Mouse (Mus musculus): Measurements from ENCODE around the gene BC052040. TPM values are rescaled to one million over a fixed set of nuclear protein-coding genes. Genes with fewer than 3 reads are reported as not detected.

BC052040 gene
- 14.5 and 18.9 TPM in 2 replicates for polyA plus RNA-seq (2014; fragmentation: Nextera tagmentation; extraction: Ambion mirVana)

DNA sequence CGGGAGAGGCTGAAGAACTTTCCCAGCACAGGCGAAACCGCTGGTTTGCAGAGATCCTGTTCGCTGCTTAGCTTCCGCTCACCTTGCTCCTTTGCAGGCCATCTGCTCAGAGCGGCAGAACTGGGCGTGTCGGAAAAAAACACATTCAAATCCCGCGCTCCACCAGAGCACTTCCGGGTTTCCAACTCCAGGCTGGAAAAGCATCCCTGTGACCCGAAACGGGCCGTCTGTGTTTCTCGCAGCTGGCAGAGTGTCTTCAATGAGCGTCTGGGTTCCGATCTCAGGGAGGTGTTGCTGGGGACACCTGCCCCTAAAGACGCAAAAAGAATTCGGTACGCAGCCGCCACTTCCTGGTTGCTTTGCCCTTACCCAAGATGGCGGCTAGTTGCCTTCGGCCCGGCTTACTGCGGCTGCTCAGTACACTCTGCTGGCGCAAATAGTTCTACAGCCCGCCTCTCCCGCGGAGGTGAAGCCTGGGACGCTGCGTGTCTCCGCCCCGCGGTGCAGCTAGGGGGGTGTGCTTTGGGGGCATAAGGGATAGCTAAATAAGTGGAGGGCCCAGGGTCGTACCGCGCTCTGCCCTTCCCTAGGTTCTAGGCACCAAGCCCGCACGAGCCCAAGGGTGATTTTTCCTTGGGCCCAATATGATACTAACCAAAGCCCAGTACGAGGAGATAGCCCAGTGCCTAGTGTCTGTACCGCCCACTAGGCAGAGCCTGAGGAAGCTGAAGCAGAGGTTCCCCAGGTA is at the start of gene BC052040:
BC052040 (plus strand) TSS at position 476 of the 748 bp plus-strand sequence.
- no peaks in the 10 kb centered on the region for H3K36me3 ChIP-seq (ENCODE audit: control insufficient read depth, insufficient read depth, low read length)
- ATAC-seq (peak; percentile 97), DNase-seq (ENCODE audit: low spot score) (peak; percentile 94)
- H3K4me3 ChIP-seq (ENCODE audit: low read depth, low read length): peak within 1 kb of the TSS; percentile 63
- H3K9me3 ChIP-seq (replicated peaks; ENCODE audit: control insufficient read depth, low read length): no peaks in the 10 kb centered on the region
- peaks cover 8% of the 10 kb centered on the region for H3K4me1 ChIP-seq (ENCODE audit: control insufficient read depth, insufficient read depth, low read length)
- H3K9ac ChIP-seq (ENCODE audit: low read length): peak within 1 kb of the TSS; percentile 69
- H3K27ac ChIP-seq (ENCODE audit: low read depth, low read length): peak within 1 kb of the TSS; percentile 52; the same call in 1 of the 2 replicates
- WGBS: under 1% methylated on average over 41 of the region's 41 CpGs
- peak within 1 kb of the TSS; percentile 59 for H3K4me2 ChIP-seq (ENCODE audit: low read length)
- no peaks in the 10 kb centered on the region for H3K27me3 ChIP-seq (replicated peaks; ENCODE audit: control insufficient read depth, insufficient read depth, low read length)

DNA sequence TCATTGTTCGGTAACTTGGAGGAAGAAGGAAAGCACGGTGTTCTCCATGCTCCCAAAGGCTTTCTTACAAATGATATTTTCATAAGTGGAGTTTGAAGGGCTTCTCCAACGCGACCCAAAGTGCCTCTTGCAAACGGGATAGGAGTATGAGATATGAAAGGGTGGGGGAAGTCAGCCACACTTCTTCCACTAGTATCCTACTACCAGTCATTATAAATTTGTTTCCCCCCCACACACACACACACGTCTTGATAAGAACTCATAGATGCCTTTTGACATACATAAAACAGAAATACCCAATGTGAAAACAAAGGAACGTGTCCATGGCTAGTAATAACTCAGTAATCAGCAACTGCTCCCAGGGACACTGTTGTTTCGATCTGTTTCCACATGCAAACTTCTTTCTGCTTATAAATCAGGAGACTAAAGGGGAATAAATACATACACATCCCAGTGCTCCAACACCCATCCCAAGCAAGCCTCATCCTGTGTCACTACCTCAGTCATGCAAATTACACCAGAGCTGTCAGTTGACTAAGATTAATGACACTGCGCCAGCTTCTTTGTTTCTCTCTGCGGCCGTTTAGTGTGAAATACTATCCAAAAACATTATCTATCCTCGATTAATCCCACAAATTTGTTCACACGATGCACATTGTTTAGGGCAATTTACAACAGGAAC is 43.4 kb upstream of the BC052040 start:
- H3K4me2 ChIP-seq (ENCODE audit: low read length): no peak overlapping the region
- DNase-seq (ENCODE audit: low spot score) (peak; percentile 76), ATAC-seq (peak; percentile 73)
- H3K4me1 ChIP-seq (ENCODE audit: control insufficient read depth, insufficient read depth, low read length): peaks cover 14% of the 10 kb centered on the region; the same call in 1 of the 2 replicates
- H3K9ac ChIP-seq (ENCODE audit: low read length): no peak overlapping the region
- no peak overlapping the region; the same call in 1 of the 2 replicates for H3K27ac ChIP-seq (ENCODE audit: low read depth, low read length)
- no peaks in the 10 kb centered on the region for H3K9me3 ChIP-seq (replicated peaks; ENCODE audit: control insufficient read depth, low read length)
- H3K27me3 ChIP-seq (replicated peaks; ENCODE audit: control insufficient read depth, insufficient read depth, low read length): no peaks in the 10 kb centered on the region
- WGBS: 45% methylated on average over 13 of the region's 13 CpGs
- no peaks in the 10 kb centered on the region for H3K36me3 ChIP-seq (ENCODE audit: control insufficient read depth, insufficient read depth, low read length)
- H3K4me3 ChIP-seq (ENCODE audit: low read depth, low read length): no peak overlapping the region

DNA sequence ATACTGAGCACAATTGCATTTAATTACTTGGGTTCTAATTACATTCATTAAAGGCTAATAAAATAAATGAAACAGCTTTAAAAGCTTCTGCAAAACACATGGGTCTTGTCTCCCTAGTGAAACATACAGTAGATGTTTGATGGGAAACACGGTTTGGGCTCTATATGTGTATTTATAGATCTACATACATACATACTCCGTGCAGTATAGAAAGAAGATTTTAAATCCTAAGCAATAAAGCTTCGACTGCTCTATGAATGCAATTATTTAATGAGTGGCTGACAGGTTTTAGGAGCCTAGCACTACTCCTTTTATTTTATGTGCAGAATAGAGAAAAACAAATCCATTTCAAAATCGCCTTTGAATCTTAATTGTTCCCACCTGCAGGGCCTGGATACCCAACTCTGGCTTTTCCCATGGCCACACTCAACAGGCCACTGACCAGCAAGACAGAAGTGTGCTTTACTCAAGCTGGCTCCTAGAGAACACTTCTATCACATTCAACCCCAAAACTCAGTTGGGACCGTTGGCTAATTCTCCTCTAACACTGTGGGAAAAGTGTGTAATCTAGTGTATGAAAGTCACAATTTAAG is 42.7 kb upstream of the BC052040 start:
- Histone ChIP-seq H3K27ac (ENCODE audit: low read depth, low read length) (no peak overlapping the region), H3K4me3 (ENCODE audit: low read depth, low read length) (no peak overlapping the region), H3K9ac (ENCODE audit: low read length) (no peak overlapping the region), H3K27me3 (replicated peaks; ENCODE audit: control insufficient read depth, insufficient read depth, low read length) (no peaks in the 10 kb centered on the region), H3K4me1 (ENCODE audit: control insufficient read depth, insufficient read depth, low read length) (peaks cover 14% of the 10 kb centered on the region; the same call in 1 of the 2 replicates), H3K9me3 (replicated peaks; ENCODE audit: control insufficient read depth, low read length) (no peaks in the 10 kb centered on the region), H3K4me2 (ENCODE audit: low read length) (no peak overlapping the region), H3K36me3 (ENCODE audit: control insufficient read depth, insufficient read depth, low read length) (no peaks in the 10 kb centered on the region)
- ATAC-seq (peak; percentile 44; the same call in 1 of the 2 replicates), DNase-seq (ENCODE audit: low spot score) (no peak)
- 41% methylated on average over 5 of the region's 5 CpGs for WGBS

DNA sequence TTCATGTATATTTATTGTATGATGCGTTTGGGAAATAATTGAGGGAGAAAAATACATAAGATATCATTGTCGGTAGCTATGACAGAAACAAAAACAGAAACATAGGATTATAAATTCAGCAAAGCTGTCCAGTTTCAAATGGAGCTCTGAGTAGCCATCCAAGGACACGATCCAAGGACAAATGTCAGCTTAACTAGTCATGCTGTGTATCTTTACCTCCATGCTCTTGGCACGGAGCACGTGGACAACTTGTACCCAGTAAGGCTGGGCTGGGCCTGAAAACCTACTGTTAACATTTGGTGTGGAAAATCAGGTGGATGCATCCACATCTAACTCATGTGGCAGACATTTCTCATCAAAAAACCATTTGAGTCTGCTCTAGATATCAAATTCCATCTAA is 41.8 kb upstream of the BC052040 start:
- ATAC-seq (no peak), DNase-seq (ENCODE audit: low spot score) (no peak)
- WGBS: 92% methylated on average over 5 of the region's 5 CpGs
- Histone ChIP-seq H3K9me3 (replicated peaks; ENCODE audit: control insufficient read depth, low read length) (no peaks in the 10 kb centered on the region), H3K9ac (ENCODE audit: low read length) (no peak overlapping the region), H3K4me1 (ENCODE audit: control insufficient read depth, insufficient read depth, low read length) (peaks cover 14% of the 10 kb centered on the region; the same call in 1 of the 2 replicates), H3K4me2 (ENCODE audit: low read length) (no peak overlapping the region), H3K36me3 (ENCODE audit: control insufficient read depth, insufficient read depth, low read length) (no peaks in the 10 kb centered on the region), H3K27ac (ENCODE audit: low read depth, low read length) (no peak overlapping the region), H3K27me3 (replicated peaks; ENCODE audit: control insufficient read depth, insufficient read depth, low read length) (no peaks in the 10 kb centered on the region), H3K4me3 (ENCODE audit: low read depth, low read length) (no peak overlapping the region)

DNA sequence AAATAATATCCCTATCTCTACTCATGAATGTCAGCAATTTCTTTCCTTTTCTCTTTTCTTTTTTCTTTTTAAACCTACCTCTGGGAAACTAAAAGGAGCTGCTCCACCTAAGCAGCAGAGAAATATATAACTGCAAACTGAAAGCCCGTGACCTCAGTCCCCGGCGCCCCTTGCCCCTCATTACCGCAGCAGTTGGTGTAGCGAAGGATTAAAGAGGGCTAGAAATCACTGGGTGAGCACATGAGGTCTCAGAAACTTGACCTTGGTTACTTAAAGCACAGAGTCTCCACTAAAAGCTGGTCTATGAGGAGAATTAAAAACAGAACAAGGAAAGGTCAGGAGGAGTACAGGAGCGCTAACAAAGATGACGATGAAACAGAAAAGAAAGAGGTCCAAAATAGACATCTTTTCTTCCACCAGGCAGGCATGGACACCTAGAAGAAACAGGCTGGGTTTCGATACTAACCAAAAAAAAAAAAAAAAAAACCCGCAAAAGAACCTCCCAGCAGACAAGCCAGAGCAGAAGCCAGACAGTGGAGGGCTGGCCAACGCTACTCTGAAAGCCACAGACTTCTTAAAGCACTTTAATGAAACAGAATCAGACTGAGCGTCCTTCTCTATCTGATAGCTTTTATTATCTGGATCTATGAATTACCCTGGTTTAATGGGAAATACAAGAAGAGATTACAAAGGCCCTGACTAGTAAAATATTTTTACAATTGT is 39.0 kb upstream of the BC052040 start:
- DNase-seq (ENCODE audit: low spot score) (no peak), ATAC-seq (no peak)
- Histone ChIP-seq H3K9me3 (replicated peaks; ENCODE audit: control insufficient read depth, low read length) (no peaks in the 10 kb centered on the region), H3K36me3 (ENCODE audit: control insufficient read depth, insufficient read depth, low read length) (no peaks in the 10 kb centered on the region), H3K9ac (ENCODE audit: low read length) (no peak overlapping the region), H3K4me2 (ENCODE audit: low read length) (no peak overlapping the region), H3K27me3 (replicated peaks; ENCODE audit: control insufficient read depth, insufficient read depth, low read length) (no peaks in the 10 kb centered on the region), H3K4me1 (ENCODE audit: control insufficient read depth, insufficient read depth, low read length) (peaks cover 13% of the 10 kb centered on the region; the same call in 1 of the 2 replicates), H3K4me3 (ENCODE audit: low read depth, low read length) (no peak overlapping the region), H3K27ac (ENCODE audit: low read depth, low read length) (no peak overlapping the region)
- 83% methylated on average over 11 of the region's 11 CpGs for WGBS

DNA sequence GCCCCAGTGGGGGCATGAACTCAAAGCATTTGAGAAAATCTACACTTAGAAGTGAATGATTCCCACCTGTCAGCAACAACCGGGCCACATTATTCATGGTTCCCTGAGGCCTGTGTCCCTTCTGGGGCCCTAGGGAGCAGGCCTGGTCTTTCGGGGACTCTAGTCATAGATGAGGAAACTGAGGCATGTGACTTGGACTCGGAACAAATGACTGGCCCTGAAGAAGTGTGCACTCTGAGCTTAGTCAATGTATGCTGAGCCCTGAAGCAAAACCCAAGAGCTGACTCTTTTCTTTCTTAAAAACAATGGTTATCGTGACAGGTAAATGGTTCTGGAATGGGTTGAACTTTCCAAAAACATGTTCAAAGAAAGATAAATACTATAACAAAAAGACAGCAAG is 38.3 kb upstream of the BC052040 start:
- Histone ChIP-seq H3K27me3 (replicated peaks; ENCODE audit: control insufficient read depth, insufficient read depth, low read length) (no peaks in the 10 kb centered on the region), H3K27ac (ENCODE audit: low read depth, low read length) (no peak overlapping the region), H3K9ac (ENCODE audit: low read length) (no peak overlapping the region), H3K4me2 (ENCODE audit: low read length) (no peak overlapping the region), H3K9me3 (replicated peaks; ENCODE audit: control insufficient read depth, low read length) (no peaks in the 10 kb centered on the region), H3K4me3 (ENCODE audit: low read depth, low read length) (no peak overlapping the region), H3K4me1 (ENCODE audit: control insufficient read depth, insufficient read depth, low read length) (peaks cover 6% of the 10 kb centered on the region; the same call in 1 of the 2 replicates), H3K36me3 (ENCODE audit: control insufficient read depth, insufficient read depth, low read length) (no peaks in the 10 kb centered on the region)
- ATAC-seq (no peak), DNase-seq (ENCODE audit: low spot score) (no peak)
- WGBS: 86% methylated on average over 4 of the region's 4 CpGs

DNA sequence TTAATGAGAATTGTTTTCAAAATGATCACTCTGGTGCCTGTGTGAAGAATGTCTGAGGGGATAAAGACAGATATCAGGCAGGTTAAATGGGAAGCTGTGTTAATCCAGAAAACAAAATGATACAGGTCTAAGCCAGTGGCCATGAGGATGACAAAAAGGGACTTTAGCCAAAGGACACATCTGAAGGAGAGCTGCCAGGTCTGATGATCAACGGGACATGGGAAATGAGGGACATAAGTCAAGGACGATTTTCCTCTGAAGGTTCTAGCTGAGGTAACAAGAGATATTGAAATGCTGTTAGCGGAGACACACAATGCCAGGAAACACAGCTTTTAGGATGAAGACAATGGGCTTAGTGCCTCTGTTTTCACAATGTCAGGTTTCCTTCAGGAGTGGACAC is 29.6 kb upstream of the BC052040 start:
- H3K27ac ChIP-seq (ENCODE audit: low read depth, low read length): no peak overlapping the region
- ATAC-seq: no peak
- no peaks in the 10 kb centered on the region for H3K27me3 ChIP-seq (replicated peaks; ENCODE audit: control insufficient read depth, insufficient read depth, low read length)
- no peak overlapping the region for H3K9ac ChIP-seq (ENCODE audit: low read length)
- no peak overlapping the region for H3K4me3 ChIP-seq (ENCODE audit: low read depth, low read length)
- H3K4me1 ChIP-seq (ENCODE audit: control insufficient read depth, insufficient read depth, low read length): no peaks in the 10 kb centered on the region
- WGBS: 85% methylated on average over 3 of the region's 3 CpGs
- H3K9me3 ChIP-seq (replicated peaks; ENCODE audit: control insufficient read depth, low read length): no peaks in the 10 kb centered on the region
- no peaks in the 10 kb centered on the region for H3K36me3 ChIP-seq (ENCODE audit: control insufficient read depth, insufficient read depth, low read length)
- DNase-seq (ENCODE audit: low spot score): no peak
- no peak overlapping the region for H3K4me2 ChIP-seq (ENCODE audit: low read length)

DNA sequence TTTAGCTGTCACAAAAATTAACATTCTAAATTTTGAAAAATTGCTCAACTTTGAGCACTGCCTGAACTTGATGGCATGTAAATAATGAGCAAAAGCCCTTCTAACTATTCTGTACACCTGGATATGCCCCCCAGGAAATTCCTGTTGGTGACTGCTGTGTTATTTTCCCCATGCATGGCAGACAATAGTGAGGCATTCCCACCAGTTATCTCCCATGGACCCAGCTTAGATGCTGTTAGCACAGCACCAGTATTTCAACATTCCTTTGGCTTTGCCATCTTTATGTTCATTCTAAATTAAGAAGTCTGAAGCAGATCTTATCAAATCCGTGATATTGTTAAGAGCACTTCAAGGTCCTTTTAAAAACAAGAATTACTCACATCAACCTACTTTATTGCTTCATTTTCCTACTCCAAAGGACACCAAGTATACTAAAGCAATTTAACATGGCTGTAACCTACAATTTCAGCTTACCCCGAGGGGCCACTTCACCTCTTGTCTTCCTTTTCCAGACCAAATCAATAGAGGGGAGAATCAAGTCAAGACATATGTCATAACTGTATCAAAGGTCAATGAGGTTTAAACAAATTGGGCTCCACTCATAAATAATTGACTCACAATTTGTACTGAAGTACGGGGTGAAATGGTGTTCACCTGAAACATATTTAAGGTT is 19.2 kb upstream of the BC052040 start:
- Histone ChIP-seq H3K27me3 (replicated peaks; ENCODE audit: control insufficient read depth, insufficient read depth, low read length) (no peaks in the 10 kb centered on the region), H3K9me3 (replicated peaks; ENCODE audit: control insufficient read depth, low read length) (no peaks in the 10 kb centered on the region), H3K36me3 (ENCODE audit: control insufficient read depth, insufficient read depth, low read length) (no peaks in the 10 kb centered on the region), H3K4me1 (ENCODE audit: control insufficient read depth, insufficient read depth, low read length) (no peaks in the 10 kb centered on the region), H3K27ac (ENCODE audit: low read depth, low read length) (no peak overlapping the region), H3K4me2 (ENCODE audit: low read length) (no peak overlapping the region), H3K9ac (ENCODE audit: low read length) (no peak overlapping the region), H3K4me3 (ENCODE audit: low read depth, low read length) (no peak overlapping the region)
- DNase-seq (ENCODE audit: low spot score) (no peak), ATAC-seq (no peak)
- 91% methylated on average over 3 of the region's 3 CpGs for WGBS
